Mouse (Mus musculus) heart, adult 11 months (tissue): ENCODE results near the gene Mrpl45.
A peak's percentile ranks its signal among the peaks of the same experiment; 100 is the strongest.

Experiments used
- DNase-seq: peaks from one replicate; pipeline ENCODE4 v3.0.0; 2022

Gene Mrpl45

GRCm38 (mm10) chr11:97334400-97334799 is 18.9 kb downstream of the Mrpl45 start:
- DNase-seq = peak; percentile 88

GRCm38 (mm10) chr11:97336238-97336637 is 20.7 kb downstream of the Mrpl45 start:
- no peak for DNase-seq

GRCm38 (mm10) chr11:97336751-97337345 is 21.3 kb downstream of the Mrpl45 start:
- no peak for DNase-seq

- DNase-seq = peak; percentile 83
Measured at GRCm38 (mm10) chr11:97337363-97337762, 21.8 kb downstream of the Mrpl45 start.

- peak; percentile 94 for DNase-seq
Measured at GRCm38 (mm10) chr11:97338302-97338976, 22.9 kb downstream of the Mrpl45 start.

GRCm38 (mm10) chr11:97338977-97339315 is 23.4 kb downstream of the Mrpl45 start:
- DNase-seq = peak; percentile 95

GRCm38 (mm10) chr11:97343175-97343574 is 27.7 kb downstream of the Mrpl45 start:
- DNase-seq = no peak

GRCm38 (mm10) chr11:97343619-97344018 is 28.1 kb downstream of the Mrpl45 start:
- peak; percentile 90 for DNase-seq

GRCm38 (mm10) chr11:97345446-97345845 is 29.9 kb downstream of the Mrpl45 start:
- peak; percentile 80 for DNase-seq

GRCm38 (mm10) chr11:97346383-97346782 is 30.9 kb downstream of the Mrpl45 start:
- no peak for DNase-seq

- no peak for DNase-seq
Measured at GRCm38 (mm10) chr11:97347291-97347690, 31.8 kb downstream of the Mrpl45 start.

GRCm38 (mm10) chr11:97350035-97350434 is 34.5 kb downstream of the Mrpl45 start:
- peak; percentile 95 for DNase-seq

GRCm38 (mm10) chr11:97352027-97352684 is 36.6 kb downstream of the Mrpl45 start, which contains the start of gene Gpr179:
Gene Gpr179 (minus strand): TSS chr11:97352077.
- peak; percentile 85 for DNase-seq

- no peak for DNase-seq
Measured at GRCm38 (mm10) chr11:97352935-97353597, 37.5 kb downstream of the Mrpl45 start.

GRCm38 (mm10) chr11:97354646-97355045 is 39.1 kb downstream of the Mrpl45 start:
- DNase-seq = no peak

GRCm38 (mm10) chr11:97355247-97355646 is 39.7 kb downstream of the Mrpl45 start:
- DNase-seq = no peak

- DNase-seq = peak; percentile 93
Measured at GRCm38 (mm10) chr11:97357663-97358062, 42.1 kb downstream of the Mrpl45 start.

GRCm38 (mm10) chr11:97361948-97362648 is 46.6 kb downstream of the Mrpl45 start, which contains the start of gene Socs7:
Gene Socs7 (plus strand): TSS chr11:97362551.
- peak; percentile 99 for DNase-seq

- no peak for DNase-seq
Measured at GRCm38 (mm10) chr11:97362649-97362942, 47.1 kb downstream of the Mrpl45 start.

- DNase-seq = peak; percentile 94
Measured at GRCm38 (mm10) chr11:97362943-97363643, 47.6 kb downstream of the Mrpl45 start.

GRCm38 (mm10) chr11:97363644-97363995 is 48.1 kb downstream of the Mrpl45 start:
- no peak for DNase-seq

GRCm38 (mm10) chr11:97365556-97365955 is 50.0 kb downstream of the Mrpl45 start:
- no peak for DNase-seq
